Mouse (Mus musculus) stomach, postnatal 0 days (tissue): Measurements from ENCODE around the gene Gm12794. TPM values are rescaled to one million over a fixed set of nuclear protein-coding genes. Genes with fewer than 3 reads are reported as not detected.
"Not testable (repeated sequence)": the region's sequence is repeated elsewhere in the genome, so short reads cannot be mapped to it uniquely, and the experiment has no call there.

Source experiments
- ATAC-seq: fragments of 200-750 bp; cut with Nextera tagmentation; 2 replicates; pipeline ENCODE4 v1.8.0; 2017; ENCODE audit not compliant: low FRiP score, low TSS enrichment
- DNase-seq: peaks from one replicate; pipeline ENCODE4 v3.0.0-alpha.2; 2016; ENCODE audit warnings: low spot score
- H3K27ac ChIP-seq: fragments of 300-500 bp; sonication (generic); replicated peaks from 2 replicates; pipeline ENCODE4 v1.5.1; 2014; ENCODE audit warnings: mild to moderate bottlenecking, control low read depth
- H3K27me3 ChIP-seq: fragments of 300-500 bp; sonication (generic); 2 replicates; pipeline ENCODE4 v1.6.1; 2014; ENCODE audit warnings: low read length; ENCODE audit not compliant: control insufficient read depth, insufficient read depth
- H3K36me3 ChIP-seq: fragments of 300-500 bp; sonication (generic); 2 replicates; pipeline ENCODE4 v1.6.1; 2014; ENCODE audit warnings: low read length, mixed read lengths; ENCODE audit not compliant: control insufficient read depth, insufficient read depth
- H3K4me1 ChIP-seq: fragments of 300-500 bp; sonication (generic); replicated peaks from 2 replicates; pipeline ENCODE4 v1.6.1; 2014; ENCODE audit warnings: antibody characterized with exemption; ENCODE audit not compliant: control insufficient read depth, insufficient read depth
- H3K4me2 ChIP-seq: fragments of 300-500 bp; sonication (generic); replicated peaks from 2 replicates; pipeline ENCODE4 v1.6.1; 2014; ENCODE audit warnings: low read depth, mild to moderate bottlenecking, control low read depth, moderate library complexity
- H3K4me3 ChIP-seq: fragments of 300-500 bp; sonication (generic); 2 replicates; pipeline ENCODE4 v1.5.1; 2014; ENCODE audit warnings: low read depth, low read length, control low read depth
- H3K9ac ChIP-seq: fragments of 300-500 bp; sonication (generic); 2 replicates; pipeline ENCODE4 v1.6.1; 2014; ENCODE audit warnings: mild to moderate bottlenecking, low read length, control low read depth, mixed read lengths
- H3K9me3 ChIP-seq: fragments of 300-500 bp; sonication (generic); 2 replicates; pipeline ENCODE4 v1.6.1; 2016; ENCODE audit warnings: low read length; ENCODE audit not compliant: control insufficient read depth
- CTCF ChIP-seq: IDR thresholded peaks from 2 replicates; pipeline ENCODE4 v1.5.1; 2016; ENCODE audit warnings: antibody characterized with exemption, low read depth, mild to moderate bottlenecking, moderate library complexity
- EP300 ChIP-seq: optimal IDR thresholded peaks from 2 replicates; pipeline ENCODE3; 2016; ENCODE audit warnings: antibody characterized with exemption
- WGBS: fragments of 180-500 bp; shearing (Covaris S2); extraction: QIAGEN DNeasy Blood & Tissue Kit; methylation state at CpG from one replicate; pipeline ENCODE4 v1.1.7; 2014; 5-methylcytosine and 5-hydroxymethylcytosine counted together
- polyA plus RNA-seq: library from polyadenylated mRNA; unstranded; fragments of >200 nt; fragmentation: Nextera tagmentation; extraction: Ambion mirVana; gene quantifications from 2 replicates; pipeline ENCODE4 v1.2.1, GENCODE M21; 2015

The Gm12794 gene
- polyA plus RNA-seq: not detected in 2 replicates

- 63% methylated on average over 1 of the region's 2 CpGs for WGBS
- not testable (repeated sequence) for ATAC-seq, H3K4me3 ChIP-seq
Observed at GRCm38 (mm10) chr4:101940107-101940506, at the start of gene Gm12794. Gene Gm12794, plus strand, starts transcription at chr4:101940407.

GRCm38 (mm10) chr4:101893656-101894420 is 46.4 kb upstream of the Gm12794 start, which contains the start of gene C130073F10Rik:
Gene C130073F10Rik, minus strand, starts transcription at chr4:101893789.
- Histone ChIP-seq H3K27me3 (no peaks in the 10 kb centered on the region), H3K4me1 (no peaks in the 10 kb centered on the region), H3K9me3 (no peaks in the 10 kb centered on the region), H3K9ac (no peak within 1 kb of the TSS), H3K4me3 (no peak within 1 kb of the TSS), H3K4me2 (no peak within 1 kb of the TSS), H3K27ac (no peak within 1 kb of the TSS), H3K36me3 (no peaks in the 10 kb centered on the region)
- ATAC-seq (no peak), DNase-seq (no peak)
- WGBS: 75% methylated on average over 7 of the region's 7 CpGs
- TF ChIP-seq CTCF (no peak), EP300 (no peak)

More at GRCm38 (mm10) chr4:101940107-101940506, at the start of gene Gm12794:
- not testable (repeated sequence) for H3K27me3 ChIP-seq, H3K4me1 ChIP-seq, H3K4me2 ChIP-seq, H3K27ac ChIP-seq, H3K9ac ChIP-seq, H3K9me3 ChIP-seq, DNase-seq, H3K36me3 ChIP-seq

GRCm38 (mm10) chr4:101908821-101909220 is 31.4 kb upstream of the Gm12794 start, which contains the start of gene Gm12800:
Gene Gm12800, plus strand, starts transcription at chr4:101909121.
- not testable (repeated sequence) for H3K9ac ChIP-seq, H3K27me3 ChIP-seq, DNase-seq, H3K4me2 ChIP-seq, ATAC-seq, H3K4me1 ChIP-seq, H3K36me3 ChIP-seq, H3K9me3 ChIP-seq, H3K27ac ChIP-seq, H3K4me3 ChIP-seq
- WGBS: 68% methylated on average over 2 of the region's 2 CpGs

GRCm38 (mm10) chr4:101980949-101981348 is 40.7 kb downstream of the Gm12794 start, which contains the start of gene Gm12790:
Gene Gm12790, minus strand, starts transcription at chr4:101981049.
- H3K4me1 ChIP-seq, H3K4me3 ChIP-seq, H3K27ac ChIP-seq, H3K9me3 ChIP-seq, H3K36me3 ChIP-seq, H3K4me2 ChIP-seq, H3K27me3 ChIP-seq, DNase-seq, ATAC-seq, H3K9ac ChIP-seq: not testable (repeated sequence)
- WGBS: no CpG with 5 or more reads among the region's 5 CpGs

GRCm38 (mm10) chr4:101985678-101986077 is 45.5 kb downstream of the Gm12794 start:
- no peak overlapping the region for H3K27ac ChIP-seq
- no peak overlapping the region for H3K4me3 ChIP-seq
- DNase-seq: no peak
- no peaks in the 10 kb centered on the region for H3K36me3 ChIP-seq
- no peak overlapping the region for H3K9ac ChIP-seq
- WGBS: 81% methylated on average over 5 of the region's 5 CpGs
- no peaks in the 10 kb centered on the region for H3K4me1 ChIP-seq
- H3K9me3 ChIP-seq: no peaks in the 10 kb centered on the region
- TF ChIP-seq CTCF (no peak), EP300 (no peak)
- H3K27me3 ChIP-seq: no peaks in the 10 kb centered on the region
- no peak overlapping the region for H3K4me2 ChIP-seq
- no peak for ATAC-seq

GRCm38 (mm10) chr4:101986326-101986725 is 46.1 kb downstream of the Gm12794 start, which contains the start of gene Gm12789:
Gene Gm12789, plus strand, starts transcription at chr4:101986626.
- not testable (repeated sequence) for H3K36me3 ChIP-seq, H3K4me3 ChIP-seq, H3K9me3 ChIP-seq, H3K9ac ChIP-seq, H3K4me2 ChIP-seq, H3K27me3 ChIP-seq, H3K27ac ChIP-seq, H3K4me1 ChIP-seq, DNase-seq, ATAC-seq
- 88% methylated on average over 2 of the region's 2 CpGs for WGBS

Other genes with a start within 250 kb of the Gm12794 start
- gene Lepr, start 223.0 kb upstream of the Gm12794 start, polyA plus RNA-seq: 4.5 and 4.9 TPM in 2 replicates
- not detected in 2 replicates for gene B020004J07Rik, start 96.4 kb upstream of the Gm12794 start, polyA plus RNA-seq
- not detected in 2 replicates for gene C130073F10Rik, start 46.6 kb upstream of the Gm12794 start, polyA plus RNA-seq
- gene Gm12800, start 31.3 kb upstream of the Gm12794 start, polyA plus RNA-seq: not detected in 2 replicates
- not detected in 2 replicates for gene Gm12790, start 40.6 kb downstream of the Gm12794 start, polyA plus RNA-seq
- not detected in 2 replicates for gene Gm12789, start 46.2 kb downstream of the Gm12794 start, polyA plus RNA-seq
- 9.1 and 10.9 TPM in 2 replicates for gene Pde4b, start 147.1 kb downstream of the Gm12794 start, polyA plus RNA-seq